Mouse (Mus musculus): ENCODE data around the gene Tipin.

GRCm38 (mm10) chr9:64255422-64255821 lies 26.0 kb upstream of the Tipin start:
- TF ChIP-seq CTCF (IDR thresholded peaks at IDR 0.05) (no peak), EP300 (IDR thresholded peaks at IDR 0.05) (no peak)
